Mouse (Mus musculus): ENCODE results near the gene Myo9b.
"Not testable (repeated sequence)": the region's sequence is repeated elsewhere in the genome, so short reads cannot be mapped to it uniquely, and the experiment has no call there.

Gene Myo9b

DNA sequence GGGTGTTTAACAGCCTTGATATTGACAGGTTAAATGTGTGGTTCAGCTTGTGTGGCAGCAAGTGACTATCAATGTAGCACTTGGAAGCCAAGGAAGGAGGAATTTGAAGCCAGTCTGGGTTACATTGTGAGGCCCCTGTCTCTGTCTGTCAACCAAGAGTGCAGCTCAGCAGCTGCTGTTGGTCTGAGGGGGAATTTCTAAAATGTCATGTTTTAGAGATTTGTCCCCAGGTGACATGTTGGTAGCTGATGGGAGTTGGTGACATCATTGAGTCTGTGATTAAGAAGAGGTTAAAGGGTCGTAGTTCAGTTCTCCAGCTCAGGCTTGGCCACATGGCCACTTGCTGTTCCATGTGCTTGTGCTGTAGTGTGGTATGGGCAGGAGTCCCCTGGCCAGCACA is 24.9 kb downstream of the Myo9b start:
- no peak for DNase-seq

DNA sequence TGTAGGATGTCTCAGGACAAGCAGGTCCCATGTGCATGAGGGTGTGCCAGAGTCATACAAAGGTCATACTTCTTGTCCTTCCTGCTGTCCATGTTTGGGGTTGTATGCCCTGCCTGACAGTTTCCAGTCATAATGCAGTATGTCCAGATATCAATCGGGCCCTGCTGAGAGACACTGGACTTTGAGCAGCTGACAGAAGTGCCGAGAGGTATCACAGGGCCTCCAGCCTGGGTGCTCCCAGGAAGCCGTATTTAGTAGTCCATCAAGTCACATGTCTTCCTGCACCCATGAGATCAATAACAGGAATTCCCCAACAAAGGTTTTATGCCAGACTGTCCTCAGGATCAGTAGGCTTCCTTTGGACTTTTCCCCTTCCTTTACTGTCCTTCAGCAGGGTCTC is 27.2 kb downstream of the Myo9b start:
- DNase-seq, result no peak

DNA sequence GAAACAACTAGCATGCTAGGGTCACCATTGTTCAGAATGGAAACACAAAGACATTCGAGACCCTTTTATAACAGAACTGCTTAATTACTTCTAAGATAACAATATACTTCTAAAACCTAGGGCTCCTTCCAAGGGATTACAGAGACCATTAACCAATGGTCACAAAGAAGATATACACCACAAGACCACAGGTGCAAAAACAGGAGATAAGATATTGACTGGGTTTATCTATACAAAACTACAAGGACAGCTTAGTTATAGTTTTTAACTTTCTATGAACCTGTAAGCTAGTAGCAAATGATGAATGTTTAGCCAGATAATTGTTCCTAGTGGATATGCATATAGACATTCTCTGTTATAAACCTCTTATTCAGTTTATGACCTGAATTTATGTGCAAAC is 30.3 kb downstream of the Myo9b start:
- no peak for DNase-seq

DNA sequence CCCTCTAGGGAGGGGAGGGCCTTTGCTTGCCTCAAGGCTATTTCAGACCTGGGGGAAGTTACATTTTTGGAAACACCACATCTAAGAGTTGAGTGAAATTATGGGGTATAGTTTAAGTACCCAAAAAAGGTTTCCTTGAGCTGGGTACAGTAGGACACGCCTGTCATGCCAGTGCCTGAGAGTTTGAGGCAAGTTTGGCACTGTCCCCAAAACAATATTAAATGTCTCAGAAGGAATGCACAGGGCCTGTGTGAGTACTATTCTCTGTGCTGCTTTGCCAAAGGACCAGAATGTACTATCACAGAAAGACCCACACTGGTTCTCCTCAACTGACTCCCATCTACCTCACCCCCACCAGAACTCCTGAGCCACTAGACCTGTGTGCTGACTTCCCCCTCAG is 31.1 kb downstream of the Myo9b start:
- DNase-seq, result no peak

DNA sequence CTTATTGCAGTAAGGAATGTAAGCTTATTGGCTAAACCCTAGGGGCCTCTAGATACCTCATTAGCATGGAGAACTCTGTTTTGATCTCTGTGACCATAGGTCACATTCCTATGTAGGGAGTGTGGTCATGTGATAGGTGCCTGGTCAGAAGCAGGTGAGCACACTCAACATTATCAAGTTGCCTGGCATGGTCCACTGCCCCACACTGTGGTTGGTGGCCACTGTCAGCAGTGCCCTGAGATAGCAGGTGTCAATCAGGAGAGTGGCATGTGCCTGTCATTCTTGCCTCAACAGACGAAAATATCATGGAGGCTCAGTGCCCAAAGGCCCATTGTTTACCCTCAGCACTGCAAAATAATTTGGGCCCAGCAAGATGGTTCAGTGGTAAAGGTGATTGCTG is 33.5 kb downstream of the Myo9b start:
- DNase-seq, result no peak

DNA sequence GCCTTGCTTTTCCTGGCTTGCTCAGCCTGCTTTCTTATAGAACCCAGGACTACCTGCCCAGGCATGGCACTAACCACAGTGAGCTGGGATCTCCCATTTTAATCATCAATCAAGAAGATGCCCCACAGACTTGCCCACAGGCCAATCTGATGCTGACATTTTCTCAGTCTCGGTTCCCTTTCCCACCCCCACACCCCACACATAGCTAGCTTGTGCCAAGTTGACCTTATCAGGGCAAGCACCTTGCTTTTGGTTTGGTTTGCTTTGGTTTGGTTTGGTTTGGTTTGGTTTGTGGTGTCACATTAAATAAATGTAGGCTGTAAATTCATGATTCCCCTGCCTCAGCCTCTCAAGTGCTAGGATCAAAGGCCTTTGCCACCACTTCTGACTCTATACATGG is 34.9 kb downstream of the Myo9b start:
- no peak for DNase-seq

DNA sequence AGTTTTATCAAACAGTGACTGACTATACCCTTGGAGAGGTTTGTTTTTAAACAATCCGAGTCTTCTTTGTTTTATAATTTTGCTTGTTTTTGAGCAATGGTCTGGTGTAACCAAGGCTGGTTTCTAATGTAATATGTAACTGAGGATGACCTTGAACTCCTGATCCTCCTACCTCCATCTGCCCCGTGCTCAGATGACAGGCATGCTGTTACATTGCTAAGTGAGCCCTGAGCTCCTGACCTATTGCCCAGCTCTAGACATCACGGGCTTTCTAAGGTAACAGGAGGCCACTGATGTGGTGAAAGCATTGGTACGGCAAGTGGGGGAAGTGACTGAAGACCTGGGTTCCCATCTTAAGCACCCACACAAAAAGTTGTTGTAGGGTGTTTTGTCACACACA is 35.4 kb downstream of the Myo9b start:
- no peak for DNase-seq

DNA sequence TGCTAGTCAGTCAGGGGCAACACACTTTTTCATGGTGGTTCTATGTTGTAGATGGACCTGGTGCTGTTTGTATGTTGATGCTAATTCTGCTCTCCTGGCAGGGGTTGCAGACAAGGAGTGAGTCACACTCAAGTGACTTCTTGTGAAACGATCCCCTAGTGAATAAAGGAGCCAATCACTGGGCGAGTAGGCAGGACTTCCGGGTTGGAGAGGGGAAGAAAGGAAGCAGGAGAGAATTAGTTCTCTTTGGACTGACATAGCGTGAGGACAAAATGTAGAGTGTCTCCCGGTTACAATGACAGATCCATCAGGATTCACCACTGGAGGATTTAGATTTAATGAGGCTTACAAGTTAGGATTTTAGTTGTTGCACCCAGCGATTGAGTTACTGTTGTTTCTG is 37.9 kb downstream of the Myo9b start:
- DNase-seq, result no peak

DNA sequence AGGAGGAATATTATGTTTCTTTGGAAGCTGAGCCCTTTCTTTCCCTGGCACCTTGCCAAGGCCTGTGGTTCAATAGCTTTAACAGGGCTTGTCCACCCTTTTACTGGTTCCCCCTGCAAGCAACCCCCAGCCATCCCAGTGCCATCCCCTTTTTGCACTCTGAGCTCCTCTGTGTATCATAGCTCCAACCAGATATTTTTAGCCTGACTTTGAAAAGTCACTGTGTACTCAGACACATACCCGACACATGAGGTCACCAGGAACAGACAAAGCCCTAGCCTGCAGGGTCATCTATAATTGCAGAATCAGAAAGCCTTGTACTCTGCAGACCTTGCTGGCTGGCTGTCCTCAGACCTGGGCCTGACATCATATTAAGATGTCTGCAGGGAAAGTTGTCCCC is 40.2 kb downstream of the Myo9b start:
- DNase-seq, result peak in 1 of 2 experiments; percentile 26

DNA sequence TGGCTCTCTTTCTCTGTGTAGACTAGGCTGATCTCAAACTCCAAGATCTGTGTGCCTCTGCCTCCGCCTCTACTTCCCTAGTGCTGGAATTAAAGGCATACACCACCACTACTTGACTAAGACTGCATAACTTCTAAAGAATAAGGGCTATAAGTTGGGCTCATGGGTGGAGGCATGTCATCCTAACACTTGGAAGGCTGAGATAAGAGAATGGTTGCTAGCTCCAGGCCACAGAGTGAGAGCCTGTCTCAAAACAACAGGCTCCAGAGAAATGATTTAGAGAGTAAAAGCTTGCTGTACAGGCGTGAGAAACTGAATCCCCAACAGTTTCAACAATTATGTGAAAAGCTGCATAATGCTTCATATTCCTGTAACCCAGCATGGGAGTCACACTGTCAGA is 41.4 kb downstream of the Myo9b start:
- DNase-seq, result no peak

DNA sequence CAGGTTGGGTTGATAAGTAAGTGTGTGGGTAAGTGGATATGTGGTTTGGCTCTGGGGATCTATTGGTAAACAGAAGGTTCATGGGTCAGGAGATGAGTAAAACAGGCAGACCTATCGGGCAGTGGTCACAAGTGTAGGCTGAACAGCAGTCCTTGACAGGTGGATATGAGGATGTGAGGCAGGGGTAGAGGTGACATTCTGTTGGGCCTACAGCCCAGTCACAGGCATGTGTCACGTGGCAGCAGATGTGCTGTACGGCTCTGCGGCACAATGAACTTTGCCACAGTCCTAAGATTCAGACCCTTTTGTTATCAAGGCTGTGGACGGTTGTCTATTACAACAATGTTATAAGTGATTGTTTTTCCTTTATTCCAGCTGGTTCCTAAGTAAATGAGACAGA is 43.5 kb downstream of the Myo9b start:
- no peak for DNase-seq

DNA sequence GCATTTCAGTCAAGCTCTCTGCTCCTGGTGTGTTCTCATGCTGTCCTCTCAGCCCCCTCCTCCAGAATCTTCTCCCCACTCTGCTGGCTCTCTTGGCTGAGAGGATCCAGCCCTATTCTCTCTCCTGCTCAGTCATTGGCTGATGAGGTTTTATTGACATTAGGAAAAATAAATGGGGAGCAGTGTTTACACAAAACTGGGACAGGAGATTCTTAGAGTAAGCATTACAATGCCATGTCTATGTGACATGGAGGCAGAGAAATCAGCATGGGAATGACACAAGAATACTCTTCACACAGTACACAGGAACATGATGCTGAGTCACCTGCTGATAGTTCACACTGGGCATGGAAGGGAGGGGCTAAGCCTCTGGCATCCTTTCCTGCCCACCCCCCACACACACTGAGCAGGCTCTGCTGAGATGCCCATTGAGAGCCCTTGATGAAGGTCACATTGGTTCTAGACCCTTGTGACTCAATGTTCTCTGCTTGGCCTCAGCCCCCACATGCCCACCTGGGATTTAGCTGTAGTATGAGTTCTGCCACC is 44.0 kb downstream of the Myo9b start:
- no peak for DNase-seq

DNA sequence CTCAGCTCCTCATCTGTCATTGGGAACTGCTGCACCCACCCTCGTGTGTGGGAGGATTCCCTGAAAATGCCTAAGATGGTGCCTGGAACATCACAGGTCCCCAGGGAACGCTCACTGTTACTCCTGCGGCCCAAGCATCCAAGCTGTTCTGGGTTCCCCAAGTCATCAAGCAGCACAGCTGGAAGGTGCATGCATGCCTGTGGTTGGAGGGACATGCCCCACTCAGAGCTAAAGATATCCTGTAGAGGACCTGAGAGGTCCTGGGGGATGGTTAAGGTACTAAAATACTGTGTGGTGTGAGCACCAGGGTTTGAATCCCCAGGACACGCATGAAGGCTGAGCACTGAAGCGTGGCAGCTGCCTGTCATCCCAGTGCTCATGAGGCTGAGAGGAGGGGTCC is 46.1 kb downstream of the Myo9b start:
- DNase-seq, result not testable (repeated sequence)

DNA sequence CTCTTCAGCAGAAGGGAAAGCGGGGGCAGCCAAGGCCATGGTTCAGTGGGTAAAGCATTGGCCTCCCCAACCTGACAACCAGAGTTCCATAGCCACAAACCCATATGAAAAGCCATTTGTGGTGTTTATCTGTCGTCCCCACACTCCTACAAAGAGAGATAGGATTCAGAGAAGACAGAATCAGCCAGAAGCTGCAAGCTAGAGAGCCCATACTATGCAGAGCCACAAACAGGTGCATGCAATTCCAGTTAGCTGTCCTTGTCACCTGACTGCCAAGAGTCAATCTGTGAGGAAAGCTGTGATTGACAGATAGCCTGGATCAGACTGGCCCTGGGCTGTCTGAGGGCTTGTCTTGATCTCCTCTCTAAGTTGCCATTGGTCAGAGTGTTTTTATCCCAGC is 47.2 kb downstream of the Myo9b start:
- DNase-seq, result not testable (repeated sequence)

DNA sequence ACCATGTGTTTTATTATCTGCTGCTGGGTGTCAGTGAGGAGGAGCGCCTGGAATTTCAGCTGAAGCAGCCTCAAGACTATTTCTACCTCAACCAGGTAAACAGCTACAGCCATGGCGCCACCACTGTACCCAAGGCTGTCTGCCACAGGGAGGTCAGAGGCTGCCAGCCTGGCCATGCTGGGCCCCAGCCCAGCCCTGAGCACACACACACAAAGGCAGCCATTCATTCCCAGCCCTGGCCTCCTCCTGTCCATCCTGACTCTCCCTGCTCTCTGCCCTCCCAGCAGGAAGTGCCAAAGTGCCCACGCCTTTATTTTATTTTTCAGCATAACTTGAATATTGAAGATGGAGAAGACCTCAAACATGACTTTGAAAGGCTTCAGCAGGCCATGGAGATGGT is 50.4 kb downstream of the Myo9b start:
- peak in 1 of 2 experiments; percentile 6 for DNase-seq

DNA sequence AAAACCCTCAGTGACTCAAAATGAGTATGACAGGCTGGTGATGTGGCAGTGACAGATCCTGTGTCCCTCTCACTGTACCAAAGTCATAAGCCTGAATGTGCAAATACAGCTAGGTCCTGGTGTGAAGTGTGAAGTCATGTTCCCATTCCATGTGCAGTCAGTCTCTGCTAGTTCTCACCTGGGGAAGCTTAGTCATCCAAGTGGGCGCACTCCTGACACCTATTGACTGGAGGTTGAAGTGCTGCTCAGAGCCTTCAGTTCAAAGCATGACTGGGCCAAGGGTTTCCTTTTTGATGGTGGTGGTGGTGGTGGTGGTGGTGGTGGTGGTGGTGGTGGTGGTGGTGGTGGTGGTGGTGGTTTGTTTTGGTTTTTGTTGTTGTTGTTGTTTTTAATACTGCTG is 52.3 kb downstream of the Myo9b start:
- DNase-seq, result no peak

DNA sequence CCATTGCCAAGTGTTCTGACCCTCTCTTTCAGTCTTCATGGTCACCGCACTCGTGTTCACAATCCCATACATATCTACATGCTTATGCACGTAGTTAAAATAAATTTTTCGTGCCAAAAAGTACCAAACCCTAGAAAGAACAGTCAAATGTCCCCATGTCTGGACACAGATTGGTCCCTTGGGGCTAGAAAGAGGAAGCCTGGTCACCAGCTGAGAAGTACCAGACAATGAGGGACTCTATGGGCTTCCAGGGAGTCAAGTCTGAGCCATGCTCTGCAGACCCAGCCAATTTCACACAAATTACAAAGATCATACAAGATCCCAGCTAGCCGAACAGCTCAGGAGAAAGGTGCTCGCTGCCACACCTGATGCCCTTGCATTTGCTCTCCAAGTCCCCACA is 65.3 kb downstream of the Myo9b start:
- not testable (repeated sequence) for DNase-seq

DNA sequence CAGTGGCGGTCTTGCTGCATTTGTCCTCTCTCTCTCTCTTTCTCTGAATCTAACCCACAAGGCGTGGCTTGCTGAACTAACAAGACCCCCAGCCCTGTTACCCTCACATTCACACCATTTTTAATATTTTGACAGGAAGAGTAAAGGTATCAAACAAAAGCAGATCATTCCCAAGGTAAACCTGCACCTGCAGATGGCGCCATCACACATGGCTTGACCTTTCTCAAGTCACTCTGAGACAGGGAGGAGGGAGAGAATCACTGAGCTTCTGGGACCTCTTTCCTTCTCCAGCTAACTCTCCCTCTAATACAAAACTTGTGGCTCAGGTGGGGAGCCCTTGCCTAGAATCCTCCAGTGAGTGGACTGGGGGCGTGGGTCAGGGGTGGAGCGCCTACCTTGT is 68.1 kb downstream of the Myo9b start:
- peak; percentile 35 to 36 for DNase-seq

DNA sequence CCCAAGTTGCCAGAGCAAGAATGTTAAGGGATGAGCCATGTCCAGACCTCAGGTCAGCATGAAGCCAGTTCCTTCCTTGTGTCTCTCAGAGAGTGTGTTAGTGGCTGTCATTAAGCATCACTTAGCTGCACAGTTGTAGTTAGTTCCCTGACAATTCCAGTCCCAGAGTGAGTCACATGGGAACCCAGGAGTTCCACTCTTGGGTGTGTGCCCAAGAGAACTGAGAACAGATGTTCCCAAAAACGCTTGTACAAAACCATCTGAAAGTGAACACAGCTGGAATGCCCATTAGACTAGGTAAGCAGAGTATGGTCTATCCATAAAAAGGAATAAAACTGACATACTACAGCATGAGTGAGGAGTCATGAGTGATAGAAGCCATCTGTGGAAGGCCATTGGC is 74.1 kb downstream of the Myo9b start:
- DNase-seq, result no peak

DNA sequence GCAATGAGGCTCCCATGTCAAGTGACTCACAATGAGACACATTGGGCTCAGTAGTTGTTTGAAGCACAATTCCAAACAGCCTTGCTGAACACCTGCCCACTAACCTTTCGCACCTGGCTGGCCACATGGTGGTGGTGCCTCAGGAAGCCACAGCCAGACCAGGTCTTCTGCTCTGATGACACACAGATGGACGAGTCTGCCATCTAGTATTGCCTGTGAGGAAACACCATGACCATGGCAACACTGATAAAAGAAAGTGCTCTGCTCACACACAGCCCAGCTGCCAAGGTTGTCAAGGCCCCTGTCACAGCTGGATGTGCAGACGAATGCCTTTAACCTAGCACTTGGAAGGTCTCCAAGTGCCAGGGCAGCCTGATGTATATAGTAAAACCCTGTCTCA is 78.6 kb downstream of the Myo9b start:
- no peak for DNase-seq

DNA sequence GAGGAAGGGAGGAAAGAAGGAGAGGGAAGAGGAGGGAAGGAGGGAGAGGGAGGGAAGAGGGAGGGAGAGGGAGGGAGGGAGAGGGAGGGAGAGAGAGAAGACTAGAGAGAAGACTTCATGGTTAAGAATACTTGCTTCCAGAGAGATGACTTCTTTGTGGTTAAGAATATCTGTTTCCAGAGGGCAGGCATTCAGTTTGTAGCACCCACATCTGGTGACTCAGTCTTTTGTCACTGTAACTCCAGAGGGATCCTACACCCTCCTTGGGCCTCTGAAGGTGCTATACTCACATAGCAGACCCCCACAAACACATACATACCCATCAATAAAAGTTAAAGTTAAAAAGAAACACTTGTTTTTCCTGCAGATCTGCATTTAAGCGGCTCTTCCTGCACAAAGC is 79.0 kb downstream of the Myo9b start:
- no peak for DNase-seq

DNA sequence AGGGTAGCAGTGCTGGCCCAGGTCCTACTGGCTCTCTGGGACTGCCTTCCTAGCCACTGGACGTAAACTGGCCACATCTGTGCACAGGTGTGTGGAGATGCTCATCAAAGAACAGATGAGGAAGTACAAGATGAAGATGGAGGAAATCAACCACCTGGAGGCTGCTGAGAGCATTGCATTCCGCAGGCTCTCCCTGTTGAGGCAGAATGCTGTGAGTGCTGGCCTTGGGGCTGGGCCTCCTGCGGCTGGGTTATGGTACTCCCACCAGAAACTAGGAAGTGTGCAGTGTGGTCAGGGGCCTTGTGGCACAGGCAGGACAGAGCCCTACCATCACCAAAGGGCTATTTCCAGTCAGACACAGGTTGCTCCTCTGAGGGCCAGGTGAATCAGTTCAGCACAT is 85.5 kb downstream of the Myo9b start:
- no peak for DNase-seq

DNA sequence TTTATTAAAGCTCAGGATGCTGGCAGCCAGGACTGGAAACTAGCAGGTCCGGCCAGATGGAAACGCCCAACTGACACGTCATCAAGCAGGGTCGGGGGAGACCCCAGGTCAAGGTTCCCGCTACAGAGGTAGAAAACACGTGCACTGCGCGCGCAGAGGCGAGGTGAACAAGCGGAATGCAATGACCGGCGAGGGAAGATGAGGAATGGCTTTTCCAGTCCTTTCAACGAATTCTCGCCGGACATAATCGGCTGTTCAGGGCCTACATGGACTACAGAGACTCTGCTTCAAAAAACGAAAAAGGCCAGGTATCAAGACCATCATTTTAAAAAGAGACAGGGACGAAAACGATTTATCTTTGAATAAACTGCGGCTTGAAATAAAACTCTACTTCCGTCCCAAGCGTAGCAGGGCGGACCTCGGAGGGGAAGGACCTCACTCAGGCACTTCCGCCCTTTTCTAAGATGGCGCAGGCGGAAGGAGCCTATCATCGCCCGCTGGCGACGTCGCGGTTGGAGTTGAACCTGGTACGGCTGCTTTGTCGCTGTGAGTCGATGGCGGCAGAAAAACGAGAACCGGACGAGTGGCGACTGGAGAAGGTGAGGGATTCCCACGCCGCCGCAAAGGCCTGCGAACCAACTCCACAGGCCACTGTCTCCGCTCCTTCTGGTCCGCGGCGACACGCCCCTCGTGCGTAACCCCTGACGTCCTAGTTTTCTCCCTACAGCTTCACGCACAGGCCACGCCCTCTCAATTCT is 94.4 kb downstream of the Myo9b start, which contains the start of gene Use1:
Gene Use1 (plus strand): TSS at position 78 of the 758 bp plus-strand sequence.
- DNase-seq, result peak; percentile 91 to 95

DNA sequence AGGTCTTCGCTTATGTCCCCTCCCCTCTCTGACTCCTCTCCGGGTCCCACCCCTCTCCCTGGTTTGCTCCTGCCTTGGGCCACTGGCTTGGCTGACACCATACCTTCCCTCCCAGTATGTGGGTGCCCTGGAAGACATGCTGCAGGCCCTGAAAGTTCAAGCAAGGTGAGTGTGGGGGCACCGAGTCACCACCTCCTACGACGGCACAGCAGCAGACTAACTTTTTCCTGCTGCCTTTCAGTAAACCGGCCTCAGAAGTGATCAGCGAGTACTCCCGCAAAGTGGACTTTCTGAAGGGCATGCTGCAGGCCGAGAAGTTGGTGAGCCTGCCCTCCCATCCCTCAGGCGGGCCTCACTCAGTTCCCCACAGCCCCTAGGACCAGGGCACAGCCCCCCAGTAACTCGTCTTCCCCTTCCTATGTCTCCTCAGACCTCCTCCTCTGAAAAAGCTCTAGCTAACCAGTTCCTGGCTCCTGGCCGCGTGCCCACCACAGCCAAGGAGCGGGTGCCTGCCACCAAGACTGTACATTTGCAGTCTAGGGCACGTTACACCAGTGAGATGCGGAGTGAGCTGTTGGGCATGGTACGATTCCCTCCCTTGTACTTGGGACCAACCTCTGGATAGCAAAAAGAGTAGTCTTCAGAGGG is 95.1 kb downstream of the Myo9b start:
- DNase-seq, result peak in 1 of 2 experiments; percentile 56

DNA sequence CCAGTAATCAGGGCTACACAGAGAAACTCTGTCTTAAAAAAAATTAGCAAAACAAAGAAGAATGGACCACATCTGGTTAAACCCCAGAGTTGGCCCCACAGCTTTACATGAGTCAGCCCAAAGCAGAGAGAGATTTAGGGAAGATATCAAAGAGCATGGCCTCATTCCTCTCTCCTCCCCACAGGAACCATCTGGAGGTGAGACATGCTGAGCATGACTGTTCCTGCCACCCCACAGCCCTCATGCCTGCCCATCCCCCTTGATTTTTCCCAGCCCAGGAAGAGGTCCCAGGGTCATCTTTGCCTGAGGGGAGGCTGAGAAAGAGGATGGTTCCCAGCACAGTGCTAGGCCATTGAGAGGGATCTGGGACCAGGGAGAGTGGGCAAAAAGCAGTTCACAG is 95.9 kb downstream of the Myo9b start:
- no peak for DNase-seq

Measured in cerebellum, adult 18-20 months (tissue).